Mouse (Mus musculus) embryonic fibroblast, embryonic 13.5 days (primary cell): ENCODE results near the gene Stxbp3.

Source experiments
- CTCF ChIP-seq: IDR thresholded peaks from 2 replicates; pipeline ENCODE4 v1.5.1; 2011; ENCODE audit warnings: mild to moderate bottlenecking, control low read depth, low read length, moderate library complexity, borderline replicate concordance; ENCODE audit not compliant: insufficient read depth
- POLR2A ChIP-seq: IDR thresholded peaks from 2 replicates; pipeline ENCODE4 v1.6.1; 2011; ENCODE audit warnings: low read depth, mild to moderate bottlenecking, control low read depth, low read length, moderate library complexity

DNA sequence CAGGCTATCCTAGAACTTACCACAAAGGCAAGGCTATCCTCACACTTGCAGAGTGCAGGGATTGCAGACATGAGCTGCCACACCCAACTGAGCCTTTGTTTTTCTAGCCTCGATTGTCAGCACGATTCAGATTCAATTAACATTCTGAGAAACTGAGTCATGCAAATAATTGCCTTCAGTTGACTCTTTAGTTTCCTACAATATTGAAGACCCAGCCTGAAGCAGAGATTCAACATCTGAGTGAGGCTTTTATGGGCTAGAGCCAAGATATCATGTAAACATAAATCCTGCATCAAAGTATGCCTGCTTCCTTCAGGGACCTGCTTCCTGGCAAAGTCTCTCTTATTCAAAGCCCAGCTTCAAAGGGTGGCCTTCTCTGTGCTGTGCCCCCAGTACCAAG is 76.6 kb downstream of the Stxbp3 start:
- TF ChIP-seq CTCF, result no peak
- no peak for TF ChIP-seq POLR2A
